Mouse (Mus musculus) heart, postnatal 0 days (tissue): ENCODE measurements around the gene Coro2b.

Experiments
- CTCF ChIP-seq: IDR thresholded peaks from 2 replicates; pipeline ENCODE4 v1.5.1; 2016; ENCODE audit warnings: antibody characterized with exemption, control low read depth, low read depth
- EP300 ChIP-seq: IDR thresholded peaks from 2 replicates; pipeline ENCODE4 v1.6.1; 2016; ENCODE audit warnings: antibody characterized with exemption, low read depth

- TF ChIP-seq EP300, result no peak
- TF ChIP-seq CTCF, result no peak
Measured at GRCm38 (mm10) chr9:62385062-62385461, 151.8 kb downstream of the Coro2b start.
